Mouse (Mus musculus): ENCODE results near the gene Opcml. TPM values are rescaled to one million over a fixed set of nuclear protein-coding genes. Genes with fewer than 3 reads are reported as not detected.

The Opcml gene
- polyA plus RNA-seq, 1 experiment from 2014 or later, result 1.6 TPM

DNA sequence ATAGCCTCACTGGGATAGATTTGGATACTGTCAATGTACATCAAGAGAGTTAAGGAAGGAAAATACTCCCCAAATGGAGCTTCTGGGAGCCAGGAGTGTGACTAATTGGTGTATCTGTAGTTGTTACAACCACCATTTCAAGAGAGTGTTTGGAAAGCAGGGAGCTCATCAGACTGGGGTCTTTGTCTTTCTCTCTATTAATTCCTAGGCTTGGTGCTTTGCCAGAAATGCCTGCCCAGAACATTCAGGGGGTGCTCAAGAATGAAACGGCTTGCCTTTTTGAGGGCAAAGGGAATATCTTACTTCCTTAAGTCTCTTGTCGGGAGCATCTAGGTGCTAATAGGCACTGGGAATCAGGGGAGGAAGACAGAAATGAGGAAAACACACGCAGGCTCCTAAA is 416.9 kb downstream of the Opcml start:
- no peak for ATAC-seq (replicated peaks; ENCODE audit: low FRiP score)
- H3K4me3 ChIP-seq (ENCODE audit: low read depth, low read length), result no peak overlapping the region
- WGBS, result 59% methylated on average over 3 of the region's 3 CpGs
- DNase-seq (ENCODE audit: low spot score), result no peak
- H3K4me1 ChIP-seq (replicated peaks; ENCODE audit: control insufficient read depth, insufficient read depth, low read length), result no peaks in the 10 kb centered on the region
- no peak overlapping the region for H3K27ac ChIP-seq (ENCODE audit: low read depth, low read length)
- no peaks in the 10 kb centered on the region for H3K36me3 ChIP-seq (ENCODE audit: control insufficient read depth, insufficient read depth, low read length)
- H3K27me3 ChIP-seq (replicated peaks; ENCODE audit: control insufficient read depth, insufficient read depth, low read length), result no peaks in the 10 kb centered on the region
- H3K4me2 ChIP-seq, result no peak overlapping the region
- no peak overlapping the region for H3K9ac ChIP-seq (ENCODE audit: low read depth, low read length)
- H3K9me3 ChIP-seq (ENCODE audit: control insufficient read depth, low read length), result no peaks in the 10 kb centered on the region

GRCm38 (mm10) chr9:28208696-28209095 is 418.1 kb downstream of the Opcml start:
- no peaks in the 10 kb centered on the region for H3K9me3 ChIP-seq (ENCODE audit: control insufficient read depth, low read length)
- H3K4me2 ChIP-seq, result no peak overlapping the region
- H3K27ac ChIP-seq (ENCODE audit: low read depth, low read length), result no peak overlapping the region
- no peak overlapping the region for H3K4me3 ChIP-seq (ENCODE audit: low read depth, low read length)
- 76% methylated on average over 1 of the region's 1 CpGs for whole genome bisulfite sequencing
- no peaks in the 10 kb centered on the region for H3K36me3 ChIP-seq (ENCODE audit: control insufficient read depth, insufficient read depth, low read length)
- DNase-seq (ENCODE audit: low spot score) (no peak), ATAC-seq (replicated peaks; ENCODE audit: low FRiP score) (no peak)
- H3K27me3 ChIP-seq (replicated peaks; ENCODE audit: control insufficient read depth, insufficient read depth, low read length), result no peaks in the 10 kb centered on the region
- no peak overlapping the region for H3K9ac ChIP-seq (ENCODE audit: low read depth, low read length)
- H3K4me1 ChIP-seq (replicated peaks; ENCODE audit: control insufficient read depth, insufficient read depth, low read length), result no peaks in the 10 kb centered on the region

- Histone ChIP-seq H3K4me2 (no peak overlapping the region), H3K27ac (ENCODE audit: low read depth, low read length) (no peak overlapping the region), H3K9ac (ENCODE audit: low read depth, low read length) (no peak overlapping the region), H3K4me3 (ENCODE audit: low read depth, low read length) (no peak overlapping the region), H3K36me3 (ENCODE audit: control insufficient read depth, insufficient read depth, low read length) (no peaks in the 10 kb centered on the region), H3K27me3 (replicated peaks; ENCODE audit: control insufficient read depth, insufficient read depth, low read length) (no peaks in the 10 kb centered on the region), H3K4me1 (replicated peaks; ENCODE audit: control insufficient read depth, insufficient read depth, low read length) (no peaks in the 10 kb centered on the region), H3K9me3 (ENCODE audit: control insufficient read depth, low read length) (no peaks in the 10 kb centered on the region)
- WGBS, result 65% methylated on average over 1 of the region's 1 CpGs
- no peak for ATAC-seq (replicated peaks; ENCODE audit: low FRiP score)
- DNase-seq (ENCODE audit: low spot score), result no peak
Observed at GRCm38 (mm10) chr9:28211877-28212276, 421.3 kb downstream of the Opcml start.

- no peak overlapping the region for H3K4me3 ChIP-seq (ENCODE audit: low read depth, low read length)
- H3K27me3 ChIP-seq (replicated peaks; ENCODE audit: control insufficient read depth, insufficient read depth, low read length), result no peaks in the 10 kb centered on the region
- H3K9me3 ChIP-seq (ENCODE audit: control insufficient read depth, low read length), result no peaks in the 10 kb centered on the region
- no peaks in the 10 kb centered on the region for H3K36me3 ChIP-seq (ENCODE audit: control insufficient read depth, insufficient read depth, low read length)
- H3K27ac ChIP-seq (ENCODE audit: low read depth, low read length), result no peak overlapping the region
- no peak for DNase-seq (ENCODE audit: low spot score)
- H3K4me1 ChIP-seq (replicated peaks; ENCODE audit: control insufficient read depth, insufficient read depth, low read length), result no peaks in the 10 kb centered on the region
- H3K4me2 ChIP-seq, result no peak overlapping the region
- ATAC-seq (replicated peaks; ENCODE audit: low FRiP score), result no peak
- H3K9ac ChIP-seq (ENCODE audit: low read depth, low read length), result no peak overlapping the region
- 68% methylated on average over 4 of the region's 4 CpGs for WGBS
Observed at GRCm38 (mm10) chr9:28213893-28214292, 423.3 kb downstream of the Opcml start.

GRCm38 (mm10) chr9:28218026-28218646 is 427.6 kb downstream of the Opcml start:
- no peaks in the 10 kb centered on the region for H3K36me3 ChIP-seq (ENCODE audit: control insufficient read depth, insufficient read depth, low read length)
- no peak overlapping the region for H3K4me3 ChIP-seq (ENCODE audit: low read depth, low read length)
- H3K9me3 ChIP-seq (ENCODE audit: control insufficient read depth, low read length), result no peaks in the 10 kb centered on the region
- H3K27me3 ChIP-seq (replicated peaks; ENCODE audit: control insufficient read depth, insufficient read depth, low read length), result no peaks in the 10 kb centered on the region
- ATAC-seq (replicated peaks; ENCODE audit: low FRiP score) (no peak), DNase-seq (ENCODE audit: low spot score) (no peak)
- H3K9ac ChIP-seq (ENCODE audit: low read depth, low read length), result no peak overlapping the region
- 67% methylated on average over 2 of the region's 2 CpGs for WGBS
- H3K4me1 ChIP-seq (replicated peaks; ENCODE audit: control insufficient read depth, insufficient read depth, low read length), result no peaks in the 10 kb centered on the region
- H3K27ac ChIP-seq (ENCODE audit: low read depth, low read length), result no peak overlapping the region
- no peak overlapping the region for H3K4me2 ChIP-seq

GRCm38 (mm10) chr9:28222726-28223125 is 432.2 kb downstream of the Opcml start:
- H3K9ac ChIP-seq (ENCODE audit: low read depth, low read length), result no peak overlapping the region
- no peak for ATAC-seq (replicated peaks; ENCODE audit: low FRiP score)
- no peak overlapping the region for H3K4me2 ChIP-seq
- H3K4me1 ChIP-seq (replicated peaks; ENCODE audit: control insufficient read depth, insufficient read depth, low read length), result no peaks in the 10 kb centered on the region
- 63% methylated on average over 2 of the region's 2 CpGs for WGBS
- H3K4me3 ChIP-seq (ENCODE audit: low read depth, low read length), result no peak overlapping the region
- no peaks in the 10 kb centered on the region for H3K36me3 ChIP-seq (ENCODE audit: control insufficient read depth, insufficient read depth, low read length)
- no peaks in the 10 kb centered on the region for H3K27me3 ChIP-seq (replicated peaks; ENCODE audit: control insufficient read depth, insufficient read depth, low read length)
- no peak for DNase-seq (ENCODE audit: low spot score)
- H3K9me3 ChIP-seq (ENCODE audit: control insufficient read depth, low read length), result no peaks in the 10 kb centered on the region
- no peak overlapping the region for H3K27ac ChIP-seq (ENCODE audit: low read depth, low read length)

DNA sequence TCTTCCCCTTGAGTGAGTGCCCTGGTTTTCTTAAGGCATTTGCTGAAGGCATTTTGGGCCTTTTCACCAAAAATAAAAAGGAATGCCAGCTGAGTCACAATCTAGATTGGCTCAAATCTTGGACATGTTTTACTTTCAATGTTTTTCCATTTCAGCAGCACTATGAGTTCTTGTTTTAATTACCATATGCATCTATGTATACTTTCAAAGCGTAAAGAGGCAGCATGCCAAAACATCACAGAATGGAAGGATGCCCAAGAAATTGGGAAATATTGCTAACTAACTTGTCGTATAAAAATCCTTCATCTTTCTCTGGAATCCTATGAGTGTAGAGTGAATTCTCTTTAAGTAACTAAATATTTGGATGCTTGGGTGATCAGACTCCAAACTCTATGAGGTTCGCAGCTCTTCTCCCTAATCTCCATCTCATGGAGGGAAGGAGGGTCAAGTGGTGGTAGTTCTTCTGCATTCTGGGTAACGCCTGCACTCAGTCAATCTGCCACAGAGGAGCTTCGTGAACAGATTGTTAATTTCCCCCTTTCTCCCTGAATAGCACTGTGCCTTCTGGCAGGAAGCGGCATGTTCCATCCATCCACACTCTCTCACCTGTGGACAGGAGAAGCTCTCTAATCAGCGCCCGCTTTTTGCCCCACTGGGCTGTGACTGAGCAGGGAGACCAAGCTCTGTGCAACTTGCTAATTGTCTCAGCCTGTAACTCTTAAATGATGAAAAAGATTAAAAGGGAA is 435.4 kb downstream of the Opcml start:
- Histone ChIP-seq H3K4me3 (ENCODE audit: low read depth, low read length) (no peak overlapping the region), H3K36me3 (ENCODE audit: control insufficient read depth, insufficient read depth, low read length) (no peaks in the 10 kb centered on the region), H3K4me1 (replicated peaks; ENCODE audit: control insufficient read depth, insufficient read depth, low read length) (no peaks in the 10 kb centered on the region), H3K27ac (ENCODE audit: low read depth, low read length) (no peak overlapping the region), H3K27me3 (replicated peaks; ENCODE audit: control insufficient read depth, insufficient read depth, low read length) (no peaks in the 10 kb centered on the region), H3K4me2 (no peak overlapping the region), H3K9ac (ENCODE audit: low read depth, low read length) (no peak overlapping the region), H3K9me3 (ENCODE audit: control insufficient read depth, low read length) (no peaks in the 10 kb centered on the region)
- WGBS, result 79% methylated on average over 8 of the region's 8 CpGs
- no peak for DNase-seq (ENCODE audit: low spot score)
- no peak for ATAC-seq (replicated peaks; ENCODE audit: low FRiP score)

GRCm38 (mm10) chr9:28226570-28226951 is 436.0 kb downstream of the Opcml start:
- ATAC-seq (replicated peaks; ENCODE audit: low FRiP score), result no peak
- no peak overlapping the region for H3K4me2 ChIP-seq
- no peak for DNase-seq (ENCODE audit: low spot score)
- no peaks in the 10 kb centered on the region for H3K4me1 ChIP-seq (replicated peaks; ENCODE audit: control insufficient read depth, insufficient read depth, low read length)
- no peak overlapping the region for H3K9ac ChIP-seq (ENCODE audit: low read depth, low read length)
- WGBS, result 73% methylated on average over 5 of the region's 5 CpGs
- no peaks in the 10 kb centered on the region for H3K9me3 ChIP-seq (ENCODE audit: control insufficient read depth, low read length)
- H3K4me3 ChIP-seq (ENCODE audit: low read depth, low read length), result no peak overlapping the region
- no peaks in the 10 kb centered on the region for H3K27me3 ChIP-seq (replicated peaks; ENCODE audit: control insufficient read depth, insufficient read depth, low read length)
- no peaks in the 10 kb centered on the region for H3K36me3 ChIP-seq (ENCODE audit: control insufficient read depth, insufficient read depth, low read length)
- no peak overlapping the region for H3K27ac ChIP-seq (ENCODE audit: low read depth, low read length)

DNA sequence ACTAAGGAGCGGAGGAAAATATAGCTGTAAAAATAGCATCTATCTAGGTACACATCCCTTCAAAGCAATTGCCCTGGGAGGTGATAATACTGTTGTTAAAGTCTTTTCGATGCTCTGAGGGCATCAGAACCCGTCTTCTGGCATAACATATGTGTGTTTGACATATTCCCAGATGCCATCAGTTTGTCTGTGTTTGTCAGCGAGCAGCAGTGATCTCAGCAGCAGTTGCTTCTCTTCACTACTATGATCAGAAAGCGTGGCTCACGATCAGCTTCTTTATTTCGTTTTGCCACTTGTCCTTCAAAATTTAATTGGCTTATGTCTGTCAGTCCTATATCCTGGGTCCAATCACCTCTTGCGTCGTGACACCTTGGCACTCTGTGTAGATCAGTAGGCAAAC is 447.9 kb downstream of the Opcml start:
- Histone ChIP-seq H3K4me3 (ENCODE audit: low read depth, low read length) (no peak overlapping the region), H3K9me3 (ENCODE audit: control insufficient read depth, low read length) (no peaks in the 10 kb centered on the region), H3K4me1 (replicated peaks; ENCODE audit: control insufficient read depth, insufficient read depth, low read length) (no peaks in the 10 kb centered on the region), H3K4me2 (no peak overlapping the region), H3K27ac (ENCODE audit: low read depth, low read length) (no peak overlapping the region), H3K9ac (ENCODE audit: low read depth, low read length) (no peak overlapping the region), H3K27me3 (replicated peaks; ENCODE audit: control insufficient read depth, insufficient read depth, low read length) (no peaks in the 10 kb centered on the region), H3K36me3 (ENCODE audit: control insufficient read depth, insufficient read depth, low read length) (no peaks in the 10 kb centered on the region)
- DNase-seq (ENCODE audit: low spot score) (no peak), ATAC-seq (replicated peaks; ENCODE audit: low FRiP score) (no peak)
- WGBS, result 85% methylated on average over 9 of the region's 9 CpGs
